Mouse (Mus musculus) cerebellum, adult 2 months (tissue): ENCODE data around the gene Gm3854. TPM values are rescaled to one million over a fixed set of nuclear protein-coding genes. Genes with fewer than 3 reads are reported as not detected.
"Not testable (repeated sequence)": the region's sequence is repeated elsewhere in the genome, so short reads cannot be mapped to it uniquely, and the experiment has no call there.

Source experiments
- DNase-seq, 2 experiments: peaks; one replicate each; pipeline ENCODE4 v3.0.0; 2021
- H3K27ac ChIP-seq: fragments of 200-500 bp; 2 replicates; pipeline ENCODE4 v1.5.1; 2012; ENCODE audit warnings: low read length, control low read depth, inconsistent platforms; ENCODE audit not compliant: insufficient read depth
- H3K27me3 ChIP-seq: fragments of 200-500 bp; 2 replicates; pipeline ENCODE4 v1.6.1; 2012; ENCODE audit warnings: inconsistent platforms, mild to moderate bottlenecking, low read length, moderate library complexity; ENCODE audit not compliant: control insufficient read depth, insufficient read depth
- H3K4me1 ChIP-seq: fragments of 200-500 bp; 2 replicates; pipeline ENCODE4 v1.6.1; 2011; ENCODE audit warnings: low read length; ENCODE audit not compliant: control insufficient read depth, insufficient read depth
- H3K4me3 ChIP-seq: fragments of 200-500 bp; replicated peaks from 2 replicates; pipeline ENCODE3; 2011; ENCODE audit warnings: mild to moderate bottlenecking, low read depth, low read length, control low read depth; ENCODE audit not compliant: insufficient read depth
- CTCF ChIP-seq: fragments of 200-500 bp; IDR thresholded peaks from 2 replicates; pipeline ENCODE4 v1.5.1; 2011; ENCODE audit warnings: low read depth, mild to moderate bottlenecking, control low read depth, low read length, moderate library complexity, borderline replicate concordance; ENCODE audit not compliant: insufficient read depth
- POLR2A ChIP-seq: fragments of 200-500 bp; IDR thresholded peaks from 2 replicates; pipeline ENCODE4 v1.6.1; 2011; ENCODE audit warnings: low read length, control low read depth, borderline replicate concordance; ENCODE audit not compliant: insufficient read depth
- WGBS: fragments of 180-500 bp; shearing (Covaris S2); methylation state at CpG from one replicate; pipeline ENCODE4 v1.1.7; 2018; 5-methylcytosine and 5-hydroxymethylcytosine counted together
- polyA plus RNA-seq: library from polyadenylated mRNA; depleted of rRNA; stranded (reverse); fragments of >200 nt; gene quantifications from 2 replicates; pipeline ENCODE4 v1.2.3, GENCODE M21; 2012; rRNA removed

Gene Gm3854
- 3.0 and 3.2 TPM in 2 replicates for polyA plus RNA-seq

DNA sequence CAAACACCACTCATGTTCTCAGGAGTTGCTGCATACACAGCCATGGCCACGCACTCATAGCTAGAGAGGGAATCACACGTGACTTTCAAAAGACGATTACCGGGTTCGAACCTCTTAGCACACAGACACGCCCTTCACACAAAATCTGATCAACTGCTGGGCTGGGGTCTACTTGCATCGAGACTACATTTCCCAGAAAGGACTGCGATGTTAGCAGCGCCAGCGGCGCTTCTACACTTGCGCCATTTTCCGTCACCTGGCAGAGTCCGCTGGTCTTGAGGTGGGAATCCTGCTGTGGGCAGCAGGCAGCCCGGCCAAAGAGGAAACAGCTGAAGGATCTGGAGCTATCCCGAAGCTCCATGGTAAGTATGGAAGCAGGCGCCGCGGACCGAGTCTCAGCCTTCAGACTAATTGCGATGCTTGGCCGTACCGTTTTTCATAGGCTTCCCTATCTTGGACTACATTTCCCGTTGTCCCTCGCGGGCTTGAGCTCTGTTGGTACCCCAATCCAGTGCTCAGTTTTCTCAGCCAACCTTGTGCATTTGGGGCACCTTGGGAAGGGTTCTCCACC lies at the start of gene Gm3854:
TSS of gene Gm3854 (plus strand) at position 259 of the 571 bp plus-strand sequence.
- under 1% methylated on average over 26 of the region's 26 CpGs for WGBS
- peak within 1 kb of the TSS; percentile 98 for H3K27ac ChIP-seq

DNA sequence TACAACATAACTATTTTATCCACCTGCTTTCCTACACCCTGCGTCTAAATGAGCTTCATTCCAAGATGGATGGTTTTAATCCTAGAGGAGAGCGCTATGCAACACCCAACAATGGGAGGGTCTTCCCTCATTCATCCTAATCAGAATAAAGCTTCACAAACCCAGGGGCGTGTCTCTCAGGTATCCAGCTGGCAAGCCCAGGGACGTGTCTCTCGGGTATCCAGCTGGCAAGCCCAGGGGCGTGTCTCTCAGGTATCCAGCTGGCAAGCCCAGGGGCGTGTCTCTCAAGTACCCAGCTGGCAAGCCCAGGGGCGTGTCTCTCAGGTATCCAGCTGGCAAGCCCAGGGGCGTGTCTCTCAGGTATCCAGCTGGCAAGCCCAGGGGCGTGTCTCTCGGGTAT lies 42.8 kb upstream of the Gm3854 start:
- not testable (repeated sequence) for H3K4me1 ChIP-seq, H3K4me3 ChIP-seq, H3K27ac ChIP-seq, DNase-seq, H3K27me3 ChIP-seq
- WGBS: 84% methylated on average over 11 of the region's 11 CpGs

More for the DNA sequence above, at the start of gene Gm3854:
- DNase-seq: peak; percentile 85 to 87
- Histone ChIP-seq H3K27me3 (no peaks in the 10 kb centered on the region), H3K4me3 (peak within 1 kb of the TSS; percentile 96), H3K4me1 (no peaks in the 10 kb centered on the region)
- TF ChIP-seq CTCF (no peak), POLR2A (peak; percentile 69; the same call in 1 of the 2 replicates)

DNA sequence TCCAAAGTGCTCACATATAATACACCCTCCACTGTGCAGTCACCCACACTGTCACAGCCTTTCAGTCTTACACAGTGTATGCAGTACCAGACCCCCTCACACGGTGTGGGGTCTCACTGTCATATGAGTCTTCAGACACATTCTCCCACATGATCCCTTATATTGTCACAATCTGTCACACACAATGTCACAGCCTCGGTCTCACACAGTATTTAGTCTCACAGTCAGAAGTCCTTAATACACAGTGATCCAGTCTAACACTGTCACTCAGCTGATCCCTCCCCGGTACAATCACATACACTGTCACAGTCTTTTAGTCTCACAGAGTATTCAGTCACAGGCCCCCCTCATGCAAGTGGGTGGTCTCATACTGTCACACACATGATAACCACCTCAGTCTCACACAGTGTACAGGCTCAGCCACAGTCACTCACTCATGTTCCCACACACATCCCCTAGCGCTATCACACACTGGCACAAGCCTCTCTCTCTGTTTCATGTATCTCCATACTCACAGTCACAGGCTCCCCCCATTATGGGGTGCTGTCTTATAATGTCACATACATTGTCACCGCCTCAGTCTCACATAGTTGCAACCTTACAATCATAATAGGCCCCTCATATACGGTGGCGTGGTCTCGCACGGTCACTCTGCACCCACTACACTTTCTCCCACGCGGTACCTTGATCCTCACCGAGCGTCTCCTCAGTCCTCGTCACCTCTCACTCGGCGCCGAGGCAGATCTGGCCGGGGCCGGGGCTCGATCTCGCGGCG lies 12.9 kb upstream of the Gm3854 start:
- DNase-seq: peak in 1 of 2 experiments; percentile 20
- TF ChIP-seq POLR2A: no peak
- no peak for TF ChIP-seq CTCF
- Histone ChIP-seq H3K27me3 (no peaks in the 10 kb centered on the region), H3K4me1 (peaks cover 4% of the 10 kb centered on the region; the same call in 1 of the 2 replicates), H3K4me3 (peak overlapping the region; percentile 99), H3K27ac (peak overlapping the region; percentile 65; the same call in 1 of the 2 replicates)
- WGBS: 7% methylated on average over 23 of the region's 23 CpGs

DNA sequence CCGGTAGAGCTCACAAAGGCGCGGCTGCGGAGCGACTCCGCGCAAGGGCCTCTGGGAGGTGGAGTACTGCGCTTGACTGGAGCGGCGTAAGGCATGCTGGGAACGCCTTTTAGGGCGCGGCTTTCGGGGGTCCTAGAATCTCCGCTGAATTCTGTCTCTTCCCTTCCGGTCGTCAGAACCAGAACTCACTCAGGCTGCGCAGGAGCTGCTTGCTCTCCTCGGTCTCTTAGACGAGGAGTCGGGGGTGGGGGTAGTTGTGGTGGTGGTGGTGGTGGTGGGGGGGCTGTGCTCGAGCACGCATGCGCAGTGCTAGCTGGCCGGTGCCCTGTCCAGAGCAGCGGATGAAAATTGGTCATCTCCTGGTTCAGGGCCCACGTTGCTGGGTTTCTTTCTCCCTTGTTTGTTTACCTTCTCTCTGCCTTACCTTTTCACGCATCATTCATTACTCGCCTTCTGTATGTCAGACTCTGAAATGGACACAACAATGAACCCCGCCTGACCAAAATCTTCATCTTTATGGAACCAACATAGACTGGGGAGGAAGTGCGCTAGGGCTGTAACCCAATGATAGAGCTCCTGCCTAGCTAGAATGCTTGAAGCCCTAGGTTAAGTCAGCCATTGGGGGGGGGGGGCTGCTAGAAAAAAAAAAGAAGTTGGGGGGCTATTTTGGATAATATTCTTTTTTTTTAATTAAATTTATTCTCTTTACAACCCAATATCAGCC lies 12.2 kb upstream of the Gm3854 start, which contains the start of gene Zfp583:
TSS of gene Zfp583 (minus strand) at position 53 of the 724 bp plus-strand sequence.
- H3K4me3 ChIP-seq: peak within 1 kb of the TSS; percentile 99
- no peaks in the 10 kb centered on the region for H3K27me3 ChIP-seq
- peak within 1 kb of the TSS; percentile 82 for H3K27ac ChIP-seq
- peak; percentile 90 to 91 for DNase-seq
- peaks cover 4% of the 10 kb centered on the region; the same call in 1 of the 2 replicates for H3K4me1 ChIP-seq
- WGBS: 5% methylated on average over 31 of the region's 31 CpGs
- no peak for TF ChIP-seq POLR2A
- no peak for TF ChIP-seq CTCF

DNA sequence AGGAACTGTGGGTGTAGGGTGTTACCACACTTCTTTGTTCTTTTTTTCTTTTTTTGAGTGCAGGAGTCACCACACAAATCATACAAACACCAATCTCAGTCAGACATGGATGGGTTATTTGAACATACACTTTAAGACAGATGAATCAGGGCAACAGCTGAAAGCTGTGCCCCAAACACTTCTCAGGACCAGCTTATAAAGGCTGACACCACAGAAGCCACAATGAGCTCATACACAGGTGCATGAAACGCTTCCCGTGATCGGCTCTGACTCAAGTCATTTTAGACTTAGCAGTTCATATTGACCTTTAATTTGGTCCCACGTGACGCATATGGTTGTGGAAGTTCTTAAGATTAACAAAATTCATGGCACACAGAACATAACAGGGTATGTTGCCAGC lies 3.7 kb upstream of the Gm3854 start:
- Histone ChIP-seq H3K27me3 (no peaks in the 10 kb centered on the region), H3K4me1 (no peaks in the 10 kb centered on the region), H3K4me3 (no peak overlapping the region), H3K27ac (no peak overlapping the region)
- no peak for TF ChIP-seq CTCF
- TF ChIP-seq POLR2A: no peak
- 85% methylated on average over 5 of the region's 5 CpGs for WGBS
- DNase-seq: no peak

DNA sequence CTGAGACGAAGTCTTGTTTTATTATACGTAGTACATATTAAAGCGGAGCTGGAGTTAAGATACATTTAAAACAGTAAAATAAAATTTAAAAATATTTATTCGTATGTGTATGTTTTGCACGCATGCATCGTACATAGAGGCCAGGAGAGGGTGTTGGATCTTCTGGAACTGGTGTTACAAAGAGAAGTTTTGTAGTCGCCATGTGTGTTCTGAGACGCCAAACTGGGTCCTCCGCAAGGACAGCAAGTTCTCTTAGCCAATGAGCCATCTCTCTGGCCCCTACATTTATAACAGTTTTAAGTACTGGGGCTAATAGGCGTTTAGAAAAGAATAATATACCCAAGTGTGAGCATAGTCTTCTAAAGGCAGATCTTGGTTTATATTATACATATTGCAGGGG lies 565 bp downstream of the Gm3854 start:
- 30% methylated on average over 10 of the region's 10 CpGs for WGBS
- TF ChIP-seq CTCF (no peak), POLR2A (no peak)
- no peaks in the 10 kb centered on the region for H3K27me3 ChIP-seq
- H3K27ac ChIP-seq: no peak overlapping the region
- H3K4me3 ChIP-seq: peak overlapping the region; percentile 96
- H3K4me1 ChIP-seq: no peaks in the 10 kb centered on the region
- DNase-seq: no peak

DNA sequence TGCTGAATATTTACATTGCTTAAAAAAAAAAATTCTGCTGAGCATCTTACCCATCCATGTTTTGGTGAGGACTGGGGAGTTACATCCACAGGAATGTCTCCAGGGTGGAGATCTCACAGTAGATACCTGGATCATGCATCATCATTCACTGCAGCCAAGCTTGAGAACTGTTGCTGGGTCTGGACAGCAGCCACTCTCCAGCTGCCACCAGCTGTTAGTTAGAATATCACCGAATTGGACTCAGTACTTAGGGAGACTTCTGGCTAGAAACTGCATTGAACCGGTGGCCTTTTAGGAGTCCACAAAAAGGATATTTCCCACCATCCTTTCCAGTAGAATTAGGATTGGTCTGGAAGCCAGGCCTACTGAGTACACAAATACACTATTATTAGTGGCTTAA lies 14.6 kb downstream of the Gm3854 start:
- Histone ChIP-seq H3K27ac (no peak overlapping the region), H3K4me1 (no peaks in the 10 kb centered on the region), H3K27me3 (no peaks in the 10 kb centered on the region), H3K4me3 (no peak overlapping the region)
- 62% methylated on average over 2 of the region's 2 CpGs for WGBS
- TF ChIP-seq CTCF: no peak
- TF ChIP-seq POLR2A: no peak
- no peak for DNase-seq
